Mouse (Mus musculus) gastrocnemius, adult 8-10 months (tissue): ENCODE measurements around the gene Notch4. TPM values are rescaled to one million over a fixed set of nuclear protein-coding genes. Genes with fewer than 3 reads are reported as not detected.
"Not testable (repeated sequence)": the region's sequence is repeated elsewhere in the genome, so short reads cannot be mapped to it uniquely, and the experiment has no call there.

Source experiments
- DNase-seq, 2 experiments: peaks; one replicate each; pipeline ENCODE4 v3.0.0; 2022; ENCODE audit warnings: low spot score in 2 of 2
- total RNA-seq, 4 experiments: library from RNA; stranded (reverse); gene quantifications; 2 replicates each; pipeline ENCODE4 v1.2.4; 2022

The Notch4 gene
- total RNA-seq, result 1 to 10 TPM; 4.6 to 8.2 (median 5.7) TPM

DNA sequence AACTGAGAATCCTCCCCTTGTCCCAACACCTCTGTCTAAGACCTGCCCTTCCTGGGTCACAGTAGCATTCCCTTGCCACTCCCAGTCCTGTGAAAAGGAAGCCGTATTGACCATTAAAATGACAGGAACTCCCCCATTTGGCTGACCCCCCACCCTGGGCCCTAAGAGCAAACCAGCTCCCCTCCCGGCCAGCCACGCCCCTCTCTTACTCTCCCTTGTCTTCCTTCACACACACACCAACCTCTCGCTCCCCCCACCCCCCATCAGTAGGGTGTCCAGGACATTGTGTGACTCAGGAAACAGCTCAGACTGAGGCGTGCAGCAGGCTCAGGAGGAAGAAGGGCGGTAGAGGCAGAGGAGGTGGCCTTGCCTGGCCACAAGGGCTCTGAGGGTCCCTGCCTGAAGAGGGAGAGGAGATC, at the start of gene Notch4:
Gene Notch4 (plus strand): TSS at position 266 of the 419 bp plus-strand sequence.
- no peak for DNase-seq

- no peak for DNase-seq
These were observed 47.6 kb upstream of the Notch4 start for GRCm38 (mm10) chr17:34516514-34516913.

DNA sequence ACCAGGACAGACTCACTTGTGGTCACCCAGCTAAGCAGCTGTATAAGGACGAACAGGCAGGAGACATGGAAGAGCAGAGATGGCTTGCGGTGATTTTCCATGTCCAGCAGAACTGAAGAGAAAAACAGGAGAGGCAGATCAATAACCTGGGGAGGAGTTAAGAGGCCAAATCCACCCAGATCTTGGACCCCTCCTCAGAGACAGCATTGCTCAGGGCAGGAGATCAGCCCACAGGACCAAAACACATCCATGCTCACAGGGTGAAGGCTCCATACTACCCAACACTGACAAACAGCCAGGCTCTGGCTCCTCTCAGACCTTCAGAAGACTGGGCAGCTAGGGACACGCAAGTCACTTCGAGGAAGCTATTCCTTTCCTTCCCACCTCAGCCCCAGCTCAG, 46.8 kb upstream of the Notch4 start, which contains the start of gene Btnl6:
Gene Btnl6 (minus strand): TSS at position 101 of the 400 bp plus-strand sequence.
- DNase-seq, result no peak

DNA sequence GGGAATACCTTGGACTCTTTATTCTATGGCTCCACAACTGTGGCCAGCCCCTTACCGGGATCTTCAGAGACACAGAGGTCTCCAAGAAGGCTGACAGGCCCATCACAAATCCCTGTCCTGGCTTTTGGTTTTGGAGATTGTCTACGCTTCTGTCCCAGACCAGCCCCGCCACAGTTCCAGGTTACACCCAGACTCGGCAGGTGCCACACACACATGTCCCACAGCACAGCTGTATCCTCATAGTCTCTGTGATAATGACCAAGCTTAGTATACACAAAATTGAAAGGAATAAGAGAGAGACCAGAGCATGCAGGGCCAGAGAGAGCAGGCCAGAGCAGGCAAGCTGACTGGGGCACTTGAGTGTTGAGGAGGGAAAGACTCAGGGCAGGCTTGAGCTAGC, 46.3 kb upstream of the Notch4 start:
- DNase-seq, result no peak

DNA sequence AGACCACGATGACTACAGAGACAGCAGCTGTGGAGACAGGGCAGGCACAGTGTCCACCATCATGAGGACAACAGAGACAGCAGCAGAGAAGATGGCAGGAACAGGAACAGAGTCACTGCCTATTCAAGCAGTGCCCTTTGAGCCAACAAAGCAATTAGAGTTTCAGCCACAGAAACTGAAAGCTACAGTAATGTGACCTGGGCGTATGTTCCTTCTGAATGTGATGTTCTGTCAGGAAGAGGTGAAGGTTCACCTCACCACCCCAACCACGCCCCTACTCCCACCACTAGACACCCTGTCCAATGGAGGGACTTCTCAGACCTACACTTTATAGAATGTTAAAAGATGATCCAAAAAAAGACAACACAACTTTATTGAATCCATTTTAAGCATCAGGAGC, 45.5 kb upstream of the Notch4 start:
- not testable (repeated sequence) for DNase-seq

DNA sequence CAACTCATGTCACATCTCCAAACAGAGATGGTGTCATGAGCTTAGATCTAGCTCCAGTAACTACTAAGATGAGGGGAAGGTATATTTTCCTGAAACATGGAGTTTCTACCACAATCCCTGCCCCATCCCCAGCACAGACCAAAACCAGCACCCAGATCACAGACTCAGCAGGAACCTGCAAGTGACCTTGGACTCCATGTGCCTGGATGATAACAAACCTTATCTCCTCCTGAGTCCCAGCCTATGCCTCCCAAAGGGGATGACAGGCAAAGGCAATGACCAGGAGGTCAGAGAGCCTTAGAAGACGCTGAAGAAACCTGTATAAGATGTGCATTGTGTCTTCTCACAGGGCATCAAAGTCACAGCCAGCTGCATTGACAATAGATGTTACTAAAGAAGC, 45.1 kb upstream of the Notch4 start:
- no peak for DNase-seq

DNA sequence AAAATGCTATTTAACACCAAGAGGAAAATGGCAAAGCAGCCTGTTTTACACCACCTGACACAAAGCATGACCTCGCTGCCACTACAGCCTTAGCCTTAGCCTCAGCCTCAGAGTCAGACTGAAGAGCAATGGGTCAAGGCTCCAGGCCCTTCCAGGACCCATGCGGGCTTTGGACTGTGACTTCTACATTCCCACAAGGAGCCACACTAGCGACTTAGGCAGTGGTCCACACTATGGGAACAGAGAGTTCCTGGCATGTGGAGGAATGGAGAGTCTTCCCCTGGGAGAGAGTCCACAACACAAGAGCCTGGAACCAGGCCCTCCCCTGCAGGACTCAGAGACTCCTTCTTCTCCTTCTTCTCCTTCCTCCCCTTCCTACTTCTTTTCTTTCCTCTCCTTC, 31.4 kb upstream of the Notch4 start:
- peak in 1 of 2 experiments; percentile 8 for DNase-seq

GRCm38 (mm10) chr17:34543567-34543966, 20.5 kb upstream of the Notch4 start:
- not testable (repeated sequence) for DNase-seq

DNA sequence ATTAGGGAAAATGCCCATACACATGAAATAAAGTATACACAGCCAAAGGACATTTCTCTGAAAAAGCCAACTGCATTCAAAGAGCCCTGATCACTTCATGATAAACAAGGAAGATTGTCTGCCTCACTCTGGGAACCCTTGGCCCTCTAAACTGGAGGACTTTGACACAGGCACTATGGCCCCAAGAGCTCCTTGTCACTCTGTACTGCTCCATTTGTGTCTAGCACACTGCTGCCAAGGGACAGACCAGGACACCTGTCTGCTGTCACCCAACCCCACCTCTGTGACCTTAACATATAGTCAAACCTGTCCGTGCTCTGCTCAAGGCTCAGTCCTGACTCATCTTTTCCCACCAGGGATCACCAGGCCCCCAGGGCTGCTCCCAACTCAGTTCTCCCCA, 17.3 kb upstream of the Notch4 start:
- no peak for DNase-seq

DNA sequence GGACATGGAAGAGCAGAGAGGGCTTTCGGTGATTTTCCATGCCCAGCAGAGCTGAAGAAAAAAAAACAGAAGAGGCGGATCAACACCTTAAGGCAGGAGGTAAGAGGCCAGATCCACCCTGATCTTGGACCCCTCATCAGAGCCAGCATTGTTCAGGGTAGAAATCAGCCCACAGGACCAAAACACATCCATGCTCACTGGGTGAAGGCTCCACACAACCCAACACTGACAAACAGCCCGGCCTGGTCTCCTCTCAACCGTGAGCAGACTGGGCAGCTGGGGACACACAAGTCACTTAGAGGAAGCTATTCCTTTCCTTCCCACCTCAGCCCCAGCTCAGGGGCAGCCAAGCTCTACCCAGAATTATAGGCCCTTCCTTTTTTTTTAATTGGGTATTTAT, 16.5 kb upstream of the Notch4 start:
- no peak for DNase-seq

DNA sequence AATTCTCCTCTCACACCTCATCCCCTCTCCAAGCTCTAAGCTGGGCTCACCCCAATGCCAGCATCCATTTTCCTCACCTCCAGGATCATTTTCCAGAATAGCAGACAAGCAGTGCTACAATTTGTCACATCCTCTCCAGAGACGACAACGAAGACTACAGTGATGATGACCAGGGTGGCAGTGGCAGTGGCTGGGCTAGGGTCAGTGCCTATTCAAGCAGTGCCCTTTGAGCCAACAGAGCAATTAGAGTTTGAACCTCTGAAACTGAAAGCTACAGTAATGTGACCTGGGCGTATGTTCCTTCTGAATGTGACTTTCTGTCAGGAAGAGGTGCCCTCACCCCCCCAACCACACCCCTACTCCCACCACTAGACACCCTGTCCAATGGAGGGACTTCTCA, 14.9 kb upstream of the Notch4 start:
- no peak for DNase-seq

GRCm38 (mm10) chr17:34549843-34550242, 14.2 kb upstream of the Notch4 start:
- no peak for DNase-seq

DNA sequence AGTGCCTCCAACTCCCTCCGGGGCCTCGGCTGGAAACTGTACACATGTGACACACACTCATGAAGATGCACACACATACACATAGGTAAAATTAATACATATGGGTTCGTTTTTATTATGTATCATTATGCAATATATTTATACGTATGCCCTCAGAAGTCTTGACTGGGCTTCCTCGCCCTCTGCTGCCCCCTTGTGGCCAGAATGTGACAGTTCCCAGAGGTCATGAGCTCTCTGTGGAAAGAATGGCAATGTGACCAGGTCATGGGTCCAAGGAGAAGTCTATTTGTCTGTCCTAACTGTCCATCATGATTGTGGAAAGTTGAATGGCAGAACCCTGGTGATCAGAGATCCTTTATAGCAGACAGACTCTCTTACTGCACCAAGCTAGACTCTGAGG, 8.6 kb upstream of the Notch4 start:
- DNase-seq, result peak; percentile 52 to 56

GRCm38 (mm10) chr17:34556406-34556805, 7.7 kb upstream of the Notch4 start:
- no peak for DNase-seq

GRCm38 (mm10) chr17:34557411-34557810, 6.7 kb upstream of the Notch4 start:
- no peak for DNase-seq

DNA sequence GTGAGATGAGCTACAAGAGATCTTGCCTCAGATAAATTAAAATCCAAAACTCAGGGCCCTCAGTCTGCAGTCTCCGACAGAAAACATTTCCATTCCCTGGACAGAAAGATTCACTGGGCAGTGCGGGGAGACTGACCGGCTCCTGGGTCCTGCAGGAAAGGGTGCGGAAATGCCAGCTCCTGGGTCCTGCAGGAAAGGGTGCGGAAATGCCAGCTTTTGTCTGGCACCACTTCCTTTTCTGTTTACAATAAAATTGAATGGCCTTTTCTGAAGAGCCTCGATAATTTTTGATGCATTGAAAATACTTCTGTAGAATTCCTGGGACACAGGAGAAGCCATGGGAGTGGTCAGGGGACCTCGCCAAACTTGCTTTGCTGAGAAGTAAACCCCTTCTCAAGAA, 5.0 kb upstream of the Notch4 start:
- DNase-seq, result no peak

GRCm38 (mm10) chr17:34559895-34560294, 4.2 kb upstream of the Notch4 start:
- DNase-seq, result no peak

GRCm38 (mm10) chr17:34560438-34560837, 3.6 kb upstream of the Notch4 start:
- no peak for DNase-seq

GRCm38 (mm10) chr17:34561200-34561599, 2.9 kb upstream of the Notch4 start:
- no peak for DNase-seq

DNA sequence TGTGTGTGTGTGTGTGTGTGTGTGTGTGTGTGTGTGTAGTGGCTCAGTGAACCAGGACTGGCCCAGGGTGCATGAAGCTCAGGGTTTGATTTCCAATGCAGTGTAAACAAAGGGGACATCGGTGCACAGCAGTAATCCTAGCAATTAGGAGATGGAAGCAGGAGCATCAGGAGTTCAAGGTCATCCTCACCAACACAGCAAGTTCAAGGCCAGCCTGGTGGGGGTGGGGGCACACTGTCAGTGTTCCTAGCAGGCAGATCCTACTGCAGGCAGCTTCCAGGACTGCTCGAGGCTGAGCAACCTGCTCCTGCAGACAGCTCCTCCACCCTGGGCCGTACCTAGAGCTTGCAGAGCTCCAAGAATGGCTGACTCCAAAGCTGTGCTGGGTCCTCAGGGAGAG, 1.5 kb upstream of the Notch4 start:
- DNase-seq, result no peak

DNA sequence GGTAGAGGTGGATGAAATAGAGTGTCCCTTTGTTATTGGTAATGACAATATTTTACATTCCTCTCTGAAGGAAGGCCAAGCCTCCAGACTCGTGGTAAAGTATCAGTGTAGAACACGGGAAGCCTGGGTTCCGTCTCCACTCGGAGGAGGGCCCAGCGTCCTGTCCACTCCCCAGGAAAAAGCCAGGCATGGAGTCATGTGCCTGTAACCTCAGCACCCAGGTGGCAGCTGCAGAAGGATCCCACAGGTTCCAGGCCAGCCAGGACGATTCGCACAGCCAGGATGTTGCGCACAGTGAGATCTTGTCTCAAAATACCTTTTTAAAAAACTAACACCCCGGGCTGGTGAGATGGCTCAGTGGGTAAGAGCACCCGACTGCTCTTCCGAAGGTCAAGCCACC, 714 bp upstream of the Notch4 start:
- DNase-seq, result no peak

DNA sequence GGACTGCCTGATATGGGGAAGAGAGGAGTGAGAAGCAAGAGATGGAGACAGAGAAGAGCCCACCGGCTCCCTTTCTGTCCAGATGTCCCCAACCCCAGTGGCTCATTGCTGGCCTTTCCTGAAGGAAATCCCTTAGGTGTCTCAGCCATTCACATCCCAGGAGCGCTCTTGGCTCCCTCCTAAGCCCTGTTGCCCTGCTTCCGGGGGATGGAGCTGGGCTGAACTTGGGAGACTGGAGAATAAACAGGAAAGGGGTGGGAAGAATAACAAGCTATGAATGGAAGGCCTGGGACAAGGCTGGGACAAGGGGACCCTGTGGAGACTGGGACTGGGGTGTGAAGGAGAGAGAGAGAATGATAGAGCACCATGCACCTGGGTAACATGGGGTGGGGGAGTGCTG, 728 bp downstream of the Notch4 start:
- no peak for DNase-seq

- DNase-seq, result no peak
These were observed 3.2 kb downstream of the Notch4 start for GRCm38 (mm10) chr17:34567311-34567710.

GRCm38 (mm10) chr17:34568421-34568820, 4.4 kb downstream of the Notch4 start:
- no peak for DNase-seq
